Mouse (Mus musculus): ENCODE results near the gene Snx18. TPM values are rescaled to one million over a fixed set of nuclear protein-coding genes. Genes with fewer than 3 reads are reported as not detected.

Gene Snx18
- total and polyA plus RNA-seq, 2 experiments, result 7.5 to 15.4 TPM

GRCm38 (mm10) chr13:113596821-113597541 is 21.4 kb downstream of the Snx18 start:
- H3K4me1 ChIP-seq (ENCODE audit: control insufficient read depth, insufficient read depth, low read length), result peaks cover 46% of the 10 kb centered on the region
- 29% methylated on average over 13 of the region's 13 CpGs for WGBS
- H3K36me3 ChIP-seq (ENCODE audit: control insufficient read depth, insufficient read depth, low read length), result peaks cover 9% of the 10 kb centered on the region; the same call in 1 of the 2 replicates
- H3K79me2 ChIP-seq (ENCODE audit: control insufficient read depth, insufficient read depth, low read length), result peaks cover 33% of the 10 kb centered on the region
- no peak overlapping the region for H3K4me3 ChIP-seq (ENCODE audit: insufficient read depth, low read depth, low read length)
- TF ChIP-seq POLR2A (IDR thresholded peaks at IDR 0.05; ENCODE audit: extremely low read depth, insufficient read depth, low read length), result no peak
- TF ChIP-seq CTCF (IDR thresholded peaks at IDR 0.05; ENCODE audit: low read depth, low read length), result no peak
- peak; percentile 90 for DNase-seq (ENCODE audit: extremely low read depth, low read depth, low spot score)
- peak overlapping the region; percentile 14 for H3K27ac ChIP-seq (replicated peaks; ENCODE audit: insufficient read depth, low read depth, low read length)
- H3K27me3 ChIP-seq (ENCODE audit: control insufficient read depth, insufficient read depth, low read length), result no peaks in the 10 kb centered on the region
- H3K9ac ChIP-seq (ENCODE audit: low read depth, low read length), result no peak overlapping the region

DNA sequence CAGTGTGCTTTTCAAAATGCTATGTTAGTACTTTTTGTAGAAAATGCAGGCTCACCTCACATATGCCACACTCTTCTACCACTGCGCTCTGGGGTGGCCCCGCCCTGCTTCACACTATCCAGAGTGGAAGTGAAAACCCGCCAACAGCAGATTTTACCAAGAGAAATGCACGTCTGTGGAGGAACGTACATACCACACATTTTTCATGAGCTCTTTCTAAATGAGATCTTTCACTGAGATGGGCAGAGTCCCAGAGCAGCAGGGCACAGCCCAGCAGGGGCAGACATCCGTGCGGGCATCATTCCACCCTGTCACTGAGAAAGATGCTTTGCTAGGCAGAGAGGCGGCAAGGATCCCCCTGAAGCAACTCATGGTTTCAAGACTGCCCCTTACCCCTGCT is 22.4 kb downstream of the Snx18 start:
- no peak for DNase-seq (ENCODE audit: extremely low read depth, low read depth, low spot score)
- no peak overlapping the region for H3K4me3 ChIP-seq (ENCODE audit: insufficient read depth, low read depth, low read length)
- H3K9ac ChIP-seq (ENCODE audit: low read depth, low read length), result no peak overlapping the region
- H3K27ac ChIP-seq (replicated peaks; ENCODE audit: insufficient read depth, low read depth, low read length), result no peak overlapping the region
- H3K4me1 ChIP-seq (ENCODE audit: control insufficient read depth, insufficient read depth, low read length), result peaks cover 38% of the 10 kb centered on the region
- H3K79me2 ChIP-seq (ENCODE audit: control insufficient read depth, insufficient read depth, low read length), result peaks cover 32% of the 10 kb centered on the region
- no peak for TF ChIP-seq POLR2A (IDR thresholded peaks at IDR 0.05; ENCODE audit: extremely low read depth, insufficient read depth, low read length)
- H3K36me3 ChIP-seq (ENCODE audit: control insufficient read depth, insufficient read depth, low read length), result peaks cover 14% of the 10 kb centered on the region; the same call in 1 of the 2 replicates
- WGBS, result 80% methylated on average over 8 of the region's 8 CpGs
- H3K27me3 ChIP-seq (ENCODE audit: control insufficient read depth, insufficient read depth, low read length), result no peaks in the 10 kb centered on the region

DNA sequence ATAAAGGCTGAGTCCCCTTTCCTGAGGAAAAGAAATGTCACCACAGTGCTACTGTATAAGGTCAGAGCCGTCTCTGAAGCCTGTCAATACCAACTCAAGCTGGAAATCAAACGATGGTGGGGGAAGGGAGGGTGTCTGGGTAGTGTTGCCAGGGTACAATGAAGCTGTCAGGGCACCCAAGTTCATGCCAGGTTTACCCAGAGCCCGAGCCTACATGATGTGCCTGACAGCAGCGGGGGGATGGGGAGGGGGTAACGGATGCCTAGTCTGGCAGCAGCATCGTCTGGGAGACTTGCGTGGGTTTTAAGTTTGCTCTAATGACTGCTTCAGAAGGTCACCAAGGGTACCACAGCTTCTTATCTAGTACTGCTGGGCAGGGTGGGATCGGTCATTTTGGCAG is 23.1 kb downstream of the Snx18 start:
- TF ChIP-seq CTCF (IDR thresholded peaks at IDR 0.05; ENCODE audit: low read depth, low read length) (no peak), POLR2A (IDR thresholded peaks at IDR 0.05; ENCODE audit: extremely low read depth, insufficient read depth, low read length) (no peak)
- H3K4me3 ChIP-seq (ENCODE audit: insufficient read depth, low read depth, low read length), result no peak overlapping the region
- H3K4me1 ChIP-seq (ENCODE audit: control insufficient read depth, insufficient read depth, low read length), result peaks cover 32% of the 10 kb centered on the region
- H3K79me2 ChIP-seq (ENCODE audit: control insufficient read depth, insufficient read depth, low read length), result peaks cover 28% of the 10 kb centered on the region
- DNase-seq (ENCODE audit: extremely low read depth, low read depth, low spot score), result peak; percentile 70
- H3K27me3 ChIP-seq (ENCODE audit: control insufficient read depth, insufficient read depth, low read length), result no peaks in the 10 kb centered on the region
- H3K36me3 ChIP-seq (ENCODE audit: control insufficient read depth, insufficient read depth, low read length), result peaks cover 14% of the 10 kb centered on the region; the same call in 1 of the 2 replicates
- no peak overlapping the region for H3K9ac ChIP-seq (ENCODE audit: low read depth, low read length)
- no peak overlapping the region for H3K27ac ChIP-seq (replicated peaks; ENCODE audit: insufficient read depth, low read depth, low read length)
- WGBS, result 51% methylated on average over 8 of the region's 8 CpGs

GRCm38 (mm10) chr13:113594361-113594760 is 24.0 kb downstream of the Snx18 start:
- TF ChIP-seq CTCF (IDR thresholded peaks at IDR 0.05; ENCODE audit: low read depth, low read length), result no peak
- no peak for TF ChIP-seq POLR2A (IDR thresholded peaks at IDR 0.05; ENCODE audit: extremely low read depth, insufficient read depth, low read length)
- Histone ChIP-seq H3K27me3 (ENCODE audit: control insufficient read depth, insufficient read depth, low read length) (no peaks in the 10 kb centered on the region), H3K27ac (replicated peaks; ENCODE audit: insufficient read depth, low read depth, low read length) (no peak overlapping the region), H3K9ac (ENCODE audit: low read depth, low read length) (no peak overlapping the region), H3K36me3 (ENCODE audit: control insufficient read depth, insufficient read depth, low read length) (peaks cover 14% of the 10 kb centered on the region; the same call in 1 of the 2 replicates), H3K4me3 (ENCODE audit: insufficient read depth, low read depth, low read length) (no peak overlapping the region), H3K79me2 (ENCODE audit: control insufficient read depth, insufficient read depth, low read length) (peaks cover 21% of the 10 kb centered on the region), H3K4me1 (ENCODE audit: control insufficient read depth, insufficient read depth, low read length) (peaks cover 26% of the 10 kb centered on the region)
- DNase-seq (ENCODE audit: extremely low read depth, low read depth, low spot score), result no peak
- 98% methylated on average over 12 of the region's 12 CpGs for WGBS

DNA sequence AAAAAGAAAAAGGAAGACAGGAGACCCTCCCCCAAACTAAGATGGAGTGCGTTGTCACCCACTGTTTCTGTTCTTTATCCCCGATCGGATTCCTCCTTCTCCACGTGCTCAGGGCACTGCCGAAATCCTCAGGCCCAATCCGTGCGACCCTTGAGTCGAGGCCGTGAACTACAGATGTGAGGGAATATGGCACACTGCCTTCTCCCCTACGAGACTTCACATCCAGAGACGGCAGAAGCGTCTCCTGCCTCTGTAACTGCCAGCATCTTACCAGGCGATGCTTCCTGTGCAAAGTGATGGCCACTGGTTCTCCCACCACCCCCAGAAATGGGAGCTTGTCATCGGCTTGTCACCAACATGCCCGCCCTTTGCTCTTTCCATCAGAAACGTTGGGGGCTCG is 24.7 kb downstream of the Snx18 start:
- H3K27ac ChIP-seq (replicated peaks; ENCODE audit: insufficient read depth, low read depth, low read length), result no peak overlapping the region
- no peak for TF ChIP-seq CTCF (IDR thresholded peaks at IDR 0.05; ENCODE audit: low read depth, low read length)
- TF ChIP-seq POLR2A (IDR thresholded peaks at IDR 0.05; ENCODE audit: extremely low read depth, insufficient read depth, low read length), result no peak
- H3K9ac ChIP-seq (ENCODE audit: low read depth, low read length), result no peak overlapping the region
- H3K27me3 ChIP-seq (ENCODE audit: control insufficient read depth, insufficient read depth, low read length), result no peaks in the 10 kb centered on the region
- H3K36me3 ChIP-seq (ENCODE audit: control insufficient read depth, insufficient read depth, low read length), result peaks cover 14% of the 10 kb centered on the region; the same call in 1 of the 2 replicates
- peaks cover 23% of the 10 kb centered on the region for H3K4me1 ChIP-seq (ENCODE audit: control insufficient read depth, insufficient read depth, low read length)
- H3K79me2 ChIP-seq (ENCODE audit: control insufficient read depth, insufficient read depth, low read length), result peaks cover 19% of the 10 kb centered on the region
- WGBS, result 90% methylated on average over 17 of the region's 17 CpGs
- no peak for DNase-seq (ENCODE audit: extremely low read depth, low read depth, low spot score)
- no peak overlapping the region for H3K4me3 ChIP-seq (ENCODE audit: insufficient read depth, low read depth, low read length)

- 77% methylated on average over 13 of the region's 13 CpGs for WGBS
- H3K27ac ChIP-seq (replicated peaks; ENCODE audit: insufficient read depth, low read depth, low read length), result no peak overlapping the region
- peaks cover 14% of the 10 kb centered on the region; the same call in 1 of the 2 replicates for H3K36me3 ChIP-seq (ENCODE audit: control insufficient read depth, insufficient read depth, low read length)
- DNase-seq (ENCODE audit: extremely low read depth, low read depth, low spot score), result no peak
- peaks cover 14% of the 10 kb centered on the region for H3K79me2 ChIP-seq (ENCODE audit: control insufficient read depth, insufficient read depth, low read length)
- H3K4me3 ChIP-seq (ENCODE audit: insufficient read depth, low read depth, low read length), result no peak overlapping the region
- H3K27me3 ChIP-seq (ENCODE audit: control insufficient read depth, insufficient read depth, low read length), result no peaks in the 10 kb centered on the region
- TF ChIP-seq POLR2A (IDR thresholded peaks at IDR 0.05; ENCODE audit: extremely low read depth, insufficient read depth, low read length), result no peak
- no peak for TF ChIP-seq CTCF (IDR thresholded peaks at IDR 0.05; ENCODE audit: low read depth, low read length)
- H3K9ac ChIP-seq (ENCODE audit: low read depth, low read length), result no peak overlapping the region
- peaks cover 22% of the 10 kb centered on the region for H3K4me1 ChIP-seq (ENCODE audit: control insufficient read depth, insufficient read depth, low read length)
These were observed 25.6 kb downstream of the Snx18 start for GRCm38 (mm10) chr13:113592703-113593200.

All from liver, adult 2 months (tissue).